10 mouse cellular contexts compared by ENCODE assay signal in genomic region chr3:62340861-62341260, GRCm38 (mm10). TPM values are rescaled to one million over a fixed set of nuclear protein-coding genes. Genes with fewer than 3 reads are reported as not detected.
A peak's percentile ranks its signal among the peaks of the same experiment; 100 is the strongest.
DNase-seq lines count a peak whose midpoint lies in the region; ATAC-seq and TF ChIP-seq lines count a peak whose summit lies in the region.
"Had no signal": no experiment of that assay in that cellular context is flagged by ENCODE, and none has a peak within 500 bp of the region (broad histone marks: within the 10 kb centered on the region; RNA-seq: fewer than 3 reads in every experiment).

No protein-coding gene starts in this region.

- no peak overlapping the region for H3K9ac ChIP-seq in liver, adult 2 months (ENCODE audit: low read depth, low read length)
- no peak overlapping the region for H3K9ac ChIP-seq in forebrain, postnatal 0 days
- no peak overlapping the region for H3K9ac ChIP-seq in lung, embryonic 14.5 days
- no peak overlapping the region for H3K9ac ChIP-seq in stomach, embryonic 14.5 days (replicated peaks; ENCODE audit: low read depth, low read length)

- no peak for ATAC-seq in forebrain, postnatal 0 days
- ATAC-seq in lung, embryonic 14.5 days (ENCODE audit: insufficient read depth): no peak
- no peak for ATAC-seq in stomach, embryonic 14.5 days (ENCODE audit: insufficient number of reproducible peaks, insufficient read depth, low FRiP score, low read depth)
- ATAC-seq in inflammation-experienced regulatory T-cells, adult 6 months: no peak
- ATAC-seq: Patski had no signal

- H3K27ac ChIP-seq in liver, adult 2 months (replicated peaks; ENCODE audit: insufficient read depth, low read depth, low read length): no peak overlapping the region
- no peak overlapping the region for H3K27ac ChIP-seq in forebrain, postnatal 0 days (ENCODE audit: low read depth, low read length)
- H3K27ac ChIP-seq in lung, embryonic 14.5 days (ENCODE audit: low read depth): no peak overlapping the region
- H3K27ac ChIP-seq in stomach, embryonic 14.5 days (ENCODE audit: low read length): no peak overlapping the region

- peaks cover 5% of the 10 kb centered on the region; the same call in 1 of the 2 replicates for H3K4me1 ChIP-seq in liver, adult 2 months (ENCODE audit: control insufficient read depth, insufficient read depth, low read length)
- peaks cover 5% of the 10 kb centered on the region; the same call in 1 of the 2 replicates for H3K4me1 ChIP-seq in forebrain, postnatal 0 days (ENCODE audit: insufficient read depth)
- peaks cover 10% of the 10 kb centered on the region; the same call in 1 of the 2 replicates for H3K4me1 ChIP-seq in lung, embryonic 14.5 days (ENCODE audit: insufficient read depth)
- peaks cover 3% of the 10 kb centered on the region; the same call in 1 of the 2 replicates for H3K4me1 ChIP-seq in stomach, embryonic 14.5 days (ENCODE audit: control insufficient read depth, insufficient read depth, low read length)

- H3K4me3 ChIP-seq in liver, adult 2 months (ENCODE audit: insufficient read depth, low read depth, low read length): peak overlapping the region; percentile 94
- H3K4me3 ChIP-seq in forebrain, postnatal 0 days (ENCODE audit: low read depth, low read length): peak overlapping the region; percentile 76
- peak overlapping the region; percentile 70 for H3K4me3 ChIP-seq in lung, embryonic 14.5 days (ENCODE audit: low read depth, low read length)
- H3K4me3 ChIP-seq in stomach, embryonic 14.5 days (ENCODE audit: low read depth, low read length): peak overlapping the region; percentile 69

- WGBS in liver, adult 2 months: 31% methylated on average over 2 of the region's 2 CpGs
- WGBS in forebrain, postnatal 0 days: 15% methylated on average over 2 of the region's 2 CpGs
- 26% methylated on average over 2 of the region's 2 CpGs for WGBS in lung, embryonic 14.5 days
- WGBS in stomach, embryonic 14.5 days: 39% methylated on average over 2 of the region's 2 CpGs

- H3K4me2 ChIP-seq in forebrain, postnatal 0 days (ENCODE audit: low read depth): peak overlapping the region; percentile 84
- peak overlapping the region; percentile 75 for H3K4me2 ChIP-seq in lung, embryonic 14.5 days
- peak overlapping the region; percentile 77 for H3K4me2 ChIP-seq in stomach, embryonic 14.5 days (replicated peaks; ENCODE audit: low read depth, low read length)

- H3K27me3 ChIP-seq in liver, adult 2 months (ENCODE audit: control insufficient read depth, insufficient read depth, low read length): no peaks in the 10 kb centered on the region
- no peaks in the 10 kb centered on the region for H3K27me3 ChIP-seq in forebrain, postnatal 0 days (ENCODE audit: insufficient read depth, low read length)
- H3K27me3 ChIP-seq in lung, embryonic 14.5 days (ENCODE audit: insufficient read depth, low read length): no peaks in the 10 kb centered on the region
- no peaks in the 10 kb centered on the region for H3K27me3 ChIP-seq in stomach, embryonic 14.5 days (ENCODE audit: control insufficient read depth, insufficient read depth, low read length)

- no peaks in the 10 kb centered on the region for H3K9me3 ChIP-seq in forebrain, postnatal 0 days (ENCODE audit: low read length)
- H3K9me3 ChIP-seq in lung, embryonic 14.5 days (ENCODE audit: low read depth, low read length): no peaks in the 10 kb centered on the region
- H3K9me3 ChIP-seq in stomach, embryonic 14.5 days (ENCODE audit: control insufficient read depth, low read depth, low read length): no peaks in the 10 kb centered on the region

- peak; percentile 51 for DNase-seq in liver, adult 2 months (ENCODE audit: extremely low read depth, low read depth, low spot score)
- no peak for DNase-seq in liver
- no peak for DNase-seq in forebrain, postnatal 0 days
- DNase-seq in lung, embryonic 14.5 days: peak; percentile 45
- no peak for DNase-seq in gastrocnemius, postnatal 36 days
- no peak for DNase-seq in layer of hippocampus, adult 8-10 months (ENCODE audit: low spot score in 2 of 2)
- DNase-seq: cerebellum, adult 9-11 months had no signal

- H3K36me3 ChIP-seq in liver, adult 2 months (ENCODE audit: control insufficient read depth, insufficient read depth, low read length): peaks cover 32% of the 10 kb centered on the region
- no peaks in the 10 kb centered on the region for H3K36me3 ChIP-seq in forebrain, postnatal 0 days (ENCODE audit: insufficient read depth)
- peaks cover 10% of the 10 kb centered on the region; the same call in 1 of the 2 replicates for H3K36me3 ChIP-seq in lung, embryonic 14.5 days (ENCODE audit: insufficient read depth)
- no peaks in the 10 kb centered on the region for H3K36me3 ChIP-seq in stomach, embryonic 14.5 days (ENCODE audit: control insufficient read depth, insufficient read depth, low read length)

- TF ChIP-seq CTCF in liver, adult 2 months (IDR thresholded peaks at IDR 0.05; ENCODE audit: low read depth, low read length): no peak
- TF ChIP-seq CTCF in forebrain, postnatal 0 days (IDR thresholded peaks at IDR 0.05; ENCODE audit: low read depth): no peak
- no peak for TF ChIP-seq CTCF in lung, embryonic 14.5 days (IDR thresholded peaks at IDR 0.05; ENCODE audit: low read depth)

- TF ChIP-seq POLR2A in liver, adult 2 months (IDR thresholded peaks at IDR 0.05; ENCODE audit: extremely low read depth, insufficient read depth, low read length): no peak

- H3K79me2 ChIP-seq in liver, adult 2 months (ENCODE audit: control insufficient read depth, insufficient read depth, low read length): peaks cover 10% of the 10 kb centered on the region; the same call in 1 of the 2 replicates

- intact Hi-C loops in gastrocnemius, postnatal 36 days (cut with DNase I): no loop called here

RNA-seq across cellular contexts. Expression of gene Arhgef26, which starts 2.7 kb away (rescaled TPM):
- 23.6 and 29.2 TPM in 2 replicates for total RNA-seq in liver, adult 2 months (2014; rRNA removed)
- polyA plus RNA-seq in liver, adult 2 months (2012; rRNA removed): 7.2 and 10.4 TPM in 2 replicates
- total RNA-seq in forebrain, postnatal 0 days (2014; rRNA removed): 24.0 and 33.0 TPM in 2 replicates
- polyA plus RNA-seq in forebrain, postnatal 0 days (2015; fragmentation: Nextera tagmentation; extraction: Ambion mirVana): 17.1 and 19.8 TPM in 2 replicates
- polyA plus RNA-seq in lung, embryonic 14.5 days (2014; fragmentation: Nextera tagmentation; extraction: Ambion mirVana): 11.7 and 13.6 TPM in 2 replicates
- 10.9 and 13.1 TPM in 2 replicates for polyA plus RNA-seq in stomach, embryonic 14.5 days (2014; fragmentation: Nextera tagmentation; extraction: Ambion mirVana)
- polyA plus RNA-seq in inflammation-experienced regulatory T-cells, adult 6 months (2017; shearing (Covaris generic)): under 1 TPM; 0.22 to 0.68 (median 0.23) TPM
- total RNA-seq in gastrocnemius, postnatal 36 days (2021): 1 to 10 TPM; 1.1 TPM
- total RNA-seq in layer of hippocampus, adult 8-10 months (2022): 10 to 100 TPM; 50.6 to 64.3 (median 59.8) TPM

Comparison
In these comparisons a context has a peak if more than half of its experiments do, and no peak if none do; other contexts are left out.
1. DNase-seq: peak in liver, adult 2 months (single experiment) and lung, embryonic 14.5 days (single experiment); none in liver (single experiment), forebrain, postnatal 0 days (single experiment), gastrocnemius, postnatal 36 days (0 of 2) and layer of hippocampus, adult 8-10 months (0 of 2).
2. Peak in every context shown above with its lines, with median percentiles within 50 percentile points of each other: H3K4me3 ChIP-seq and H3K4me2 ChIP-seq.